Mouse (Mus musculus) MEL (cell line): ENCODE data around the gene Mrpl45. TPM values are rescaled to one million over a fixed set of nuclear protein-coding genes. Genes with fewer than 3 reads are reported as not detected.

Experiments
- DNase-seq: peaks from one replicate; pipeline ENCODE4 v3.0.0; 2011; ENCODE audit warnings: low read depth, low spot score
- H3K27ac ChIP-seq: 2 replicates; pipeline ENCODE4 v1.5.1; 2012; ENCODE audit warnings: low read depth, mild to moderate bottlenecking, control low read depth, low read length, moderate library complexity; ENCODE audit not compliant: control insufficient read depth
- H3K27me3 ChIP-seq, 2 experiments: fragments of 150-350 bp in 1 of 2; sonication (generic) in 1 of 2; 2 replicates each; pipeline ENCODE4 v1.6.1; 2012; ENCODE audit warnings: low read length in 2 of 2, mild to moderate bottlenecking in 2 of 2, improper control_type of control experiment in 1 of 2, moderate library complexity in 1 of 2; ENCODE audit not compliant: insufficient read depth in 2 of 2, control insufficient read depth in 1 of 2
- H3K36me3 ChIP-seq, 2 experiments: 2 replicates each; pipeline ENCODE4 v1.6.1; 2012 to 2014; ENCODE audit warnings: low read length in 2 of 2, improper control_type of control experiment in 1 of 2, inconsistent platforms in 1 of 2, mild to moderate bottlenecking in 1 of 2; ENCODE audit not compliant: insufficient read depth in 2 of 2, control insufficient read depth in 1 of 2
- H3K4me1 ChIP-seq, 2 experiments: fragments of 150-350 bp in 1 of 2; sonication (generic) in 1 of 2; 2 replicates each; pipeline ENCODE4 v1.6.1; 2012; ENCODE audit warnings: low read length in 2 of 2, improper control_type of control experiment in 1 of 2, mild to moderate bottlenecking in 1 of 2; ENCODE audit not compliant: insufficient read depth in 2 of 2, control insufficient read depth in 1 of 2
- H3K4me3 ChIP-seq, 2 experiments: fragments of 150-350 bp in 1 of 2; sonication (generic) in 1 of 2; 2 replicates each; pipeline ENCODE4 v1.5.1; 2012; ENCODE audit warnings: low read depth in 2 of 2, low read length in 2 of 2, mild to moderate bottlenecking in 2 of 2, moderate library complexity in 2 of 2, control low read depth in 1 of 2, improper control_type of control experiment in 1 of 2; ENCODE audit not compliant: control insufficient read depth in 1 of 2, insufficient read depth in 1 of 2
- H3K79me2 ChIP-seq: 2 replicates; pipeline ENCODE4 v1.6.1; 2012; ENCODE audit warnings: mild to moderate bottlenecking, low read length, moderate library complexity; ENCODE audit not compliant: control insufficient read depth, poor library complexity, insufficient read depth
- H3K9ac ChIP-seq: 2 replicates; pipeline ENCODE4 v1.6.1; 2012; ENCODE audit warnings: low read depth, mild to moderate bottlenecking, control low read depth, low read length, moderate library complexity; ENCODE audit not compliant: control insufficient read depth, poor library complexity, severe bottlenecking
- H3K9me3 ChIP-seq: fragments of 150-350 bp; sonication (generic); replicated peaks from 2 replicates; pipeline ENCODE4 v1.6.1; 2012; ENCODE audit warnings: mild to moderate bottlenecking, low read length, improper control_type of control experiment, moderate library complexity; ENCODE audit not compliant: insufficient read depth
- BHLHE40 ChIP-seq: IDR thresholded peaks from 2 replicates; pipeline ENCODE4 v1.6.1; 2012; ENCODE audit warnings: low read depth, mild to moderate bottlenecking, inconsistent platforms, low read length, improper control_type of control experiment, borderline replicate concordance
- E2F4 ChIP-seq: IDR thresholded peaks from 2 replicates; pipeline ENCODE4 v1.6.1; 2011; ENCODE audit warnings: low read depth, low read length, improper control_type of control experiment, borderline replicate concordance
- ELF1 ChIP-seq: IDR thresholded peaks from 2 replicates; pipeline ENCODE4 v1.6.1; 2014; ENCODE audit warnings: low read depth, mild to moderate bottlenecking, inconsistent platforms, low read length, improper control_type of control experiment, moderate library complexity
- EP300 ChIP-seq, 2 experiments: IDR thresholded peaks; 2 replicates each; pipeline ENCODE4 v1.6.1; 2011; ENCODE audit warnings: improper control_type of control experiment in 2 of 2, low read length in 2 of 2, low read depth in 1 of 2, mild to moderate bottlenecking in 1 of 2
- ETS1 ChIP-seq: IDR thresholded peaks from 2 replicates; pipeline ENCODE4 v1.6.1; 2012; ENCODE audit warnings: low read depth, mild to moderate bottlenecking, inconsistent platforms, low read length, improper control_type of control experiment, moderate library complexity
- MAFK ChIP-seq: IDR thresholded peaks from 2 replicates; pipeline ENCODE4 v1.6.1; 2011; ENCODE audit warnings: low read depth, mild to moderate bottlenecking, low read length, improper control_type of control experiment, borderline replicate concordance
- MYB ChIP-seq: IDR thresholded peaks from 2 replicates; pipeline ENCODE4 v1.6.1; 2011; ENCODE audit warnings: mild to moderate bottlenecking, low read depth, low read length, improper control_type of control experiment
- NELFE ChIP-seq: IDR thresholded peaks from 2 replicates; pipeline ENCODE4 v1.6.1; 2011; ENCODE audit warnings: low read depth, low read length, improper control_type of control experiment
- NRF1 ChIP-seq: IDR thresholded peaks from 2 replicates; pipeline ENCODE4 v1.6.1; 2014; ENCODE audit warnings: low read depth, mild to moderate bottlenecking, inconsistent platforms, low read length, improper control_type of control experiment, moderate library complexity; ENCODE audit not compliant: poor library complexity, insufficient read depth, severe bottlenecking
- POLR2AphosphoS2 ChIP-seq: IDR thresholded peaks from 2 replicates; pipeline ENCODE4 v1.6.1; 2011; ENCODE audit warnings: low read length, improper control_type of control experiment
- TAL1 ChIP-seq: IDR thresholded peaks from 2 replicates; pipeline ENCODE4 v1.6.1; 2012; ENCODE audit warnings: mild to moderate bottlenecking, inconsistent platforms, low read length, moderate library complexity, mixed read lengths
- TBP ChIP-seq: IDR thresholded peaks from 2 replicates; pipeline ENCODE4 v1.8.0; 2011; ENCODE audit warnings: low read depth, low read length, improper control_type of control experiment
- UBTF ChIP-seq: IDR thresholded peaks from 2 replicates; pipeline ENCODE4 v1.6.1; 2012; ENCODE audit warnings: low read depth, mild to moderate bottlenecking, inconsistent platforms, low read length, improper control_type of control experiment, moderate library complexity, borderline replicate concordance; ENCODE audit not compliant: insufficient read depth
- USF1 ChIP-seq: IDR thresholded peaks from 2 replicates; pipeline ENCODE4 v1.6.1; 2014; ENCODE audit warnings: low read depth, mild to moderate bottlenecking, inconsistent platforms, low read length, improper control_type of control experiment, moderate library complexity
- ZC3H11A ChIP-seq: IDR thresholded peaks from 2 replicates; pipeline ENCODE4 v1.6.1; 2012; ENCODE audit warnings: low read depth, mild to moderate bottlenecking, inconsistent platforms, low read length, improper control_type of control experiment
- ZKSCAN1 ChIP-seq: IDR thresholded peaks from 2 replicates; pipeline ENCODE4 v1.6.1; 2012; ENCODE audit warnings: low read depth, mild to moderate bottlenecking, inconsistent platforms, low read length, improper control_type of control experiment, moderate library complexity
- polyA plus RNA-seq, 2 experiments: library from polyadenylated mRNA; stranded (reverse) in 1 of 2; unstranded in 1 of 2; fragments of >175 nt in 1 of 2; fragments of >200 nt in 1 of 2; gene quantifications; 2 replicates each; pipeline versions ENCODE4 v1.2.1 to v1.2.4; 2012; ENCODE audit warnings: low replicate concordance in 2 of 2, low read depth in 1 of 2; ENCODE audit not compliant: insufficient read length in 2 of 2, insufficient read depth in 1 of 2, missing spikeins in 1 of 2
- total RNA-seq: library from RNA; depleted of rRNA; stranded (reverse); fragments of 300-350 nt; gene quantifications from 2 replicates; pipeline ENCODE4 v1.2.3, GENCODE M21; 2012

Gene Mrpl45
- total and polyA plus RNA-seq, 3 experiments = 65.0 to 72.7 TPM; not detected in 1

- Histone ChIP-seq H3K79me2 (no peaks in the 10 kb centered on the region), H3K9me3 (no peaks in the 10 kb centered on the region), H3K27me3 (peaks cover 0 to 3% of the 10 kb centered on the region in 2 experiments; a peak in 2 of 4 replicates), H3K9ac (no peak overlapping the region), H3K4me1 (peaks cover 3 to 6% of the 10 kb centered on the region in 2 experiments), H3K36me3 (0 out of 4 replicates have a peak, but pooled peaks cover 0 to 2% of the 10 kb centered on the region in 2 experiments), H3K27ac (no peak overlapping the region), H3K4me3 (no peak overlapping the region)
- TF ChIP-seq TAL1 (no peak), ZC3H11A (no peak), BHLHE40 (no peak), ZKSCAN1 (no peak), E2F4 (no peak), USF1 (no peak), UBTF (no peak)
- DNase-seq = no peak
These were observed 27.7 kb downstream of the Mrpl45 start for GRCm38 (mm10) chr11:97343175-97343574.

GRCm38 (mm10) chr11:97343619-97344018, 28.1 kb downstream of the Mrpl45 start:
- no peak overlapping the region for H3K4me3 ChIP-seq
- no peaks in the 10 kb centered on the region for H3K79me2 ChIP-seq
- no peak overlapping the region for H3K9ac ChIP-seq
- H3K9me3 ChIP-seq = no peaks in the 10 kb centered on the region
- no peak for DNase-seq
- peaks cover 0 to 3% of the 10 kb centered on the region in 2 experiments; a peak in 2 of 4 replicates for H3K27me3 ChIP-seq
- peaks cover 3 to 6% of the 10 kb centered on the region in 2 experiments for H3K4me1 ChIP-seq
- H3K27ac ChIP-seq = no peak overlapping the region
- 0 out of 4 replicates have a peak, but pooled peaks cover 0 to 2% of the 10 kb centered on the region in 2 experiments for H3K36me3 ChIP-seq
- TF ChIP-seq NRF1 = no peak
- TF ChIP-seq EP300 (IDR thresholded peaks at IDR 0.05; ENCODE audit: low read depth in 1 of 2, low read length in 2 of 2) = no peak
- no peak for TF ChIP-seq TBP
- TF ChIP-seq NELFE = no peak
- no peak for TF ChIP-seq UBTF
- TF ChIP-seq E2F4 = no peak
- no peak for TF ChIP-seq MAFK
- TF ChIP-seq POLR2AphosphoS2 = no peak
- TF ChIP-seq ETS1 = no peak
- TF ChIP-seq MYB = no peak
- no peak for TF ChIP-seq ELF1
- no peak for TF ChIP-seq USF1
